Mouse (Mus musculus): ENCODE data around the gene Prss56. TPM values are rescaled to one million over a fixed set of nuclear protein-coding genes. Genes with fewer than 3 reads are reported as not detected.

Gene Prss56
- polyA plus RNA-seq, 1 experiment, result not detected

DNA sequence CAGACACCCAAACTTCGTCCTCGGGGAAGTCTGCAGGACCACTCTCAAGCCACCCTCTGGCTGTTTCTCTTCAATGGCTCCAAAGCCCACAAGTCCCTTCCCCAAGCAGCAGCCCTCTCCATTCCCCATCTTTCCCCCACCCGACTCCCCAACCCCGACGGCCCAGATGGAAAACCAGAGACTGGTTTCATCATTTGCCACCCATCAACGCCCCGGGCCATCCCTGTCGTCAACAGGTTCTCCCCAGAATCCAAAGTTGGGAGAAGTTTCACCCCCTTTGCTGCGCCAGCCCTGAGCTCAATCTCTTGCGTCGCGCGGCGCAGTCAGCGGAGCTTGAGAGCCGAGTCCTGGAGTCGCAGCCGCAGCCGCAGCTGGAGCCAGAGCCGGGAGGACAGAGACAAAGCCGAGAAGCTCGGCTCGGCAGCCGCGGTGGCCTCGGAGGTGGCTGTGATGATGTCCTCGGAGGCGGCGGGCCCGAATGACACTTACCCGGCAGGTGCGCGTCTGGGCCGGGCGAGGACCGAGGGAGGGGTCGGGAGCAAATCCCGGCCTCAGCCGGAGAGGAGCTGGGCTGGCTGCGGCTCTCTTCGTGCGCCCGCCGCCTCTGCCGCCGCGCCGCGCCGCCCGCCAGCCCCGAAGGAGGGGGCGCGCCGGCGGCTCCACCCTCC, 27.4 kb upstream of the Prss56 start:
- Histone ChIP-seq H3K4me1 (ENCODE audit: control insufficient read depth, insufficient read depth, low read length) (no peaks in the 10 kb centered on the region), H3K4me3 (replicated peaks; ENCODE audit: control insufficient read depth, low read depth, low read length) (no peak overlapping the region), H3K27ac (ENCODE audit: control insufficient read depth, insufficient read depth, low read depth, low read length, poor library complexity) (no peak overlapping the region)
- under 1% methylated on average over 56 of the region's 56 CpGs for WGBS
- TF ChIP-seq CTCF (IDR thresholded peaks at IDR 0.05; ENCODE audit: control insufficient read depth, insufficient read depth, low read length) (no peak), POLR2A (IDR thresholded peaks at IDR 0.05; ENCODE audit: borderline replicate concordance, control insufficient read depth, low read depth, low read length) (no peak)

DNA sequence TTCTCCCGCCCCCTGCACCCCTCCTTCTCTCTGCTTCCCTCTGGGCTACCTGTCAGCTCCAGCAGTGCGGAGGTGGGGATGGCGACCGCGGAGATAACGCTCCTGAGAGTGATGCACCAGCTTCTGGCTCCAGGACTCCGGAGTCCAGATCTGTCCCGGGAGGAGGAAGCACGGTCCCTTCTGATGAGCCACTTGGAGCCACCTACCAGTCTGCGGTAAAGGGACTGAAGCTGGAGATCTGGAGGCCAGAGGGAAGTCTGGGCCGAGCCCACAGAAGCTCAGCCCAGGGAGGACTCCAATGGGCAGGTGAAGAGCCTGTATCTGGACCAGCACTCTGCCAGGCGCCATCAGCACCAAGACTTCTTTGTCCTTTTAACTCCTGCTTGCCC, 26.9 kb upstream of the Prss56 start, which contains the start of gene Ecel1:
Ecel1 (minus strand) TSS at position 323 of the 389 bp plus-strand sequence.
- no peak for TF ChIP-seq CTCF (IDR thresholded peaks at IDR 0.05; ENCODE audit: control insufficient read depth, insufficient read depth, low read length)
- TF ChIP-seq POLR2A (IDR thresholded peaks at IDR 0.05; ENCODE audit: borderline replicate concordance, control insufficient read depth, low read depth, low read length), result no peak
- Histone ChIP-seq H3K4me3 (replicated peaks; ENCODE audit: control insufficient read depth, low read depth, low read length) (no peak within 1 kb of the TSS), H3K4me1 (ENCODE audit: control insufficient read depth, insufficient read depth, low read length) (no peaks in the 10 kb centered on the region), H3K27ac (ENCODE audit: control insufficient read depth, insufficient read depth, low read depth, low read length, poor library complexity) (no peak within 1 kb of the TSS)
- WGBS, result 3% methylated on average over 12 of the region's 12 CpGs

DNA sequence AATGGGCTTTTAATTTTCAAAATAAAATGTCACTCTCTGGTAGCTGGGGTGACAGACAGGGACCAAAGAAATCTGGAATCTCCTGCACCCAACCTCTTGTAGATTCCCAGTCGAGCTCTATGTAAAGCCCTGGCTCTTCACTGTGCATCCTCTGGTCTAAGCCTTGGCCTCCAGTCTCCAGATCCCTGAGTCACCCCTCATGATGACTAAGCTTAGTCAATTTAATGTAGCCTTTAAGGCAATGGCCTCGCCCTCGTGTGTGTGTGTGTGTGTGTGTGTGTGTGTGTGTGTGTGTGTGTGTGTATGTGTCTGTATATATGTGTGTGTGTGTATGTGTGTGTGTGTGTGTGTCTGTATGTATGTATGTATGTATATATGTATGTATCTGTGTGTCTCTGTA, 23.7 kb upstream of the Prss56 start:
- Histone ChIP-seq H3K27ac (ENCODE audit: control insufficient read depth, insufficient read depth, low read depth, low read length, poor library complexity) (no peak overlapping the region), H3K4me3 (replicated peaks; ENCODE audit: control insufficient read depth, low read depth, low read length) (no peak overlapping the region), H3K4me1 (ENCODE audit: control insufficient read depth, insufficient read depth, low read length) (no peaks in the 10 kb centered on the region)
- 58% methylated on average over 3 of the region's 3 CpGs for WGBS
- no peak for TF ChIP-seq POLR2A (IDR thresholded peaks at IDR 0.05; ENCODE audit: borderline replicate concordance, control insufficient read depth, low read depth, low read length)

DNA sequence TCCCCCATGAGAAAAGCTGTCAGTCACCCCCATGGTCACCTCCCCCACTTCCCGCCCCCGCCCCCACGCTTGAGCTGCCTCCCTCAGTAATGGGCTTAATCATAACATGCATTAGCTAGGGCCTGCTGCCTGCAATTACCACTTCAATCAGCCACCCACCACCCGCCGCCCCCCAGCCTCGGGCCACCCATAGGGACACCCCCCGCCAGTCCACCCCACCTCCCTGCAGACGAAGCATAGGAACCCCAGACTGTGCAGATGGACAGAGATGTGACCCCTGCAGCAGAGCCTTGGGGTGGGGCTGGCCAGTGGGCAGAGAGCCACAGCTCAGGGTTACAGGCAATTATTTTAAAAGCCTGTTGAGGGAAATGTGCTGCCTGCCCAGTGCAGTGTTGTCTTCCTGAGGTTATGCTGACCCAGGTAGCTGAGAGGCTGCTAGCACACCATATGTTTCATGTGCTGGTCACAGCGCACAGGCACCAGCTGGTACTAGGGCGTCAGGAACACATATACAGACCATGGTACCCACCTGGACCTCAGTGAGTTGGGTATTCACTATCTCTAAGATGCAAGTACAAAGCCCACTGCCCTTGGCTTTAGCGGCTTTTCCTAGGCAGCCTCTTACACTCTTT, 18.8 kb upstream of the Prss56 start:
- Histone ChIP-seq H3K27ac (ENCODE audit: control insufficient read depth, insufficient read depth, low read depth, low read length, poor library complexity) (no peak overlapping the region), H3K4me3 (replicated peaks; ENCODE audit: control insufficient read depth, low read depth, low read length) (no peak overlapping the region), H3K4me1 (ENCODE audit: control insufficient read depth, insufficient read depth, low read length) (no peaks in the 10 kb centered on the region)
- WGBS, result 53% methylated on average over 11 of the region's 11 CpGs
- TF ChIP-seq CTCF (IDR thresholded peaks at IDR 0.05; ENCODE audit: control insufficient read depth, insufficient read depth, low read length) (no peak), POLR2A (IDR thresholded peaks at IDR 0.05; ENCODE audit: borderline replicate concordance, control insufficient read depth, low read depth, low read length) (no peak)

DNA sequence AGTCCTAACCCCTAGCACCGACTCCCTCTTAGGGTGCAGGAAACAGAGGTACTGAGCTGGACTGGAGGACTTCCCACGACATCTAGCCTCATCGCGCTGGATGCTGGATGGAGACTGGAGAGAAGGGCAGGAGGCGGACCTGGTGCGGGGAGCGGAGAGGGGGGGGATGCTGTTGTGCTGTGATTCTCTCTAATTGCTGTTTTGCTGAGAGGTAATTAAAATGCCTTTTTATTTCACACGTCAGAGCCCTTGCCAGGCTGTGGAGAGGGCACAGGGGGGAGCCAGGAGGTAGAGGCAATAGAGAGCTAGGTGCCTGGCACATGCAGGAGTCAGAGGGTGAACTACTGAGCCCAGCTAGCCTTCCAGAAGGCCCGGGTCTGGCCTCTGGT, 18.3 kb upstream of the Prss56 start:
- no peak overlapping the region for H3K4me3 ChIP-seq (replicated peaks; ENCODE audit: control insufficient read depth, low read depth, low read length)
- 51% methylated on average over 9 of the region's 9 CpGs for WGBS
- H3K4me1 ChIP-seq (ENCODE audit: control insufficient read depth, insufficient read depth, low read length), result no peaks in the 10 kb centered on the region
- no peak overlapping the region for H3K27ac ChIP-seq (ENCODE audit: control insufficient read depth, insufficient read depth, low read depth, low read length, poor library complexity)
- TF ChIP-seq POLR2A (IDR thresholded peaks at IDR 0.05; ENCODE audit: borderline replicate concordance, control insufficient read depth, low read depth, low read length) (no peak), CTCF (IDR thresholded peaks at IDR 0.05; ENCODE audit: control insufficient read depth, insufficient read depth, low read length) (no peak)

DNA sequence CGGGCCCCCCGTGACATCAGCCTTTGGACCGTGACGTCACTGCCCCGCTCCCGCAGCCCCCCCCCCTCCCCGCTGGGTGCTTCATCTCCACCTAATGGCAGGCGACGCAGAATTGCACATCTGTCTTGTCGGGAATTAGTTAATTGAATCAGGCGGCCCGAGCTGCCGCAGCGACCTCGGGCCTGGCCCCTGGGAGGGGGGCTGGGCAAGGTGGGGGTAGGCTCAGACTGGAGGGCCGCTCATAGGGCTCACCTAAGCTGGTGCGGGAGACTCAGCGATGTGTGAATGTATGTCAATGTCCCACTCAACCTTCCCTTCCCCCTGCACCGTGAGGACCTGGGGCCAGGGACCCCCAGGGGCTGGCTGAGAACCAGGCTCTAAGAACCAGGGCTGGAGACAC, 12.7 kb upstream of the Prss56 start:
- TF ChIP-seq CTCF (IDR thresholded peaks at IDR 0.05; ENCODE audit: control insufficient read depth, insufficient read depth, low read length) (no peak), POLR2A (IDR thresholded peaks at IDR 0.05; ENCODE audit: borderline replicate concordance, control insufficient read depth, low read depth, low read length) (no peak)
- 20% methylated on average over 19 of the region's 19 CpGs for WGBS
- no peaks in the 10 kb centered on the region for H3K4me1 ChIP-seq (ENCODE audit: control insufficient read depth, insufficient read depth, low read length)

DNA sequence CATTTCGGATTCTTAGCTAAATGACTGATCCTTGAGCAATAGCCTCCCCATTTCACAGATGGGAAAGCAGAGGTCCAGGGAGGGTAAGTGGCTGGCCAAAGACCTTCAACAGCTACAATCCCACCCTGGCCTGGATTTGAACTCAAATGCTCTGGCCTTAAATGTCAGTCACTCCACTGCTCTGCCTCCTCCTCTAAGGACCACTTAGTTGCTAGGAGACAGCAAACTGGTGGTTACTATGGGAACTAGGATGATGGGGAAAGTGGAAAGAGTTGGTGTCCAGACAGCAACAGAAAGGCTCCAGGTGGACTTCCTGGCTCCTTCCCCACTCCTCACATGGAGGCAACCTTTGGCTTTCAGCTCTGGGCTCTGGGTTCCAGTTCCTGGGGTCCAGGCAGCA, 11.8 kb upstream of the Prss56 start:
- Histone ChIP-seq H3K4me1 (ENCODE audit: control insufficient read depth, insufficient read depth, low read length) (no peaks in the 10 kb centered on the region), H3K4me3 (replicated peaks; ENCODE audit: control insufficient read depth, low read depth, low read length) (no peak overlapping the region), H3K27ac (ENCODE audit: control insufficient read depth, insufficient read depth, low read depth, low read length, poor library complexity) (no peak overlapping the region)
- TF ChIP-seq CTCF (IDR thresholded peaks at IDR 0.05; ENCODE audit: control insufficient read depth, insufficient read depth, low read length) (no peak), POLR2A (IDR thresholded peaks at IDR 0.05; ENCODE audit: borderline replicate concordance, control insufficient read depth, low read depth, low read length) (no peak)
- 83% methylated on average over 1 of the region's 1 CpGs for WGBS

More for the DNA sequence above, 12.7 kb upstream of the Prss56 start:
- H3K27ac ChIP-seq (ENCODE audit: control insufficient read depth, insufficient read depth, low read depth, low read length, poor library complexity), result no peak overlapping the region
- H3K4me3 ChIP-seq (replicated peaks; ENCODE audit: control insufficient read depth, low read depth, low read length), result no peak overlapping the region

DNA sequence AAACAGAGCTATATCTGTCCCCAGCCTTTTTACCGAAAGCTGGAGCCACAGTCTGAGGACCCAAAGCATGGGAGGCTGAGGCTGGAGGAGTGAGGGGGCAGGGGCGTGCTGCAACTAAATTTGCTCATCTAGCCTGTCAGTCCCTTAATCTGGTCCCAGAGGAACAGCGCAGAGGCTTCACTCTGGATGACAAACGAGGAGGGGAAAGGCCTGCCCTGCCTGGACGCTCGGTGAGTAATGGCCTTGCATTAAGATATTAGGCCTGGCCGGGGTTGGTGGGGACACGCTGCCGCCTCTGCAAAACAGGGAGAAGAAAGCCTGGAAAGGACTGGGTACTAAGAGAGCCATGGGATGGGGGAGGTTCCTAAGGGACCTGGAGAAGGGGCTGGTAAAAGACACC, 10.8 kb upstream of the Prss56 start:
- WGBS, result 64% methylated on average over 9 of the region's 9 CpGs

More for the DNA sequence above, 10.8 kb upstream of the Prss56 start:
- no peak for TF ChIP-seq CTCF (IDR thresholded peaks at IDR 0.05; ENCODE audit: control insufficient read depth, insufficient read depth, low read length)
- TF ChIP-seq POLR2A (IDR thresholded peaks at IDR 0.05; ENCODE audit: borderline replicate concordance, control insufficient read depth, low read depth, low read length), result no peak
- no peaks in the 10 kb centered on the region for H3K4me1 ChIP-seq (ENCODE audit: control insufficient read depth, insufficient read depth, low read length)
- no peak overlapping the region for H3K27ac ChIP-seq (ENCODE audit: control insufficient read depth, insufficient read depth, low read depth, low read length, poor library complexity)
- no peak overlapping the region for H3K4me3 ChIP-seq (replicated peaks; ENCODE audit: control insufficient read depth, low read depth, low read length)

All from bone marrow, adult 2 months (tissue).